Mouse (Mus musculus) G1E (cell line): ENCODE results near the gene Phc3.

Experiments used
- CTCF ChIP-seq: IDR thresholded peaks from 2 replicates; pipeline ENCODE4 v1.5.1; 2012; ENCODE audit warnings: low read depth, low read length, inconsistent platforms, mixed read lengths
- GATA1 ChIP-seq: IDR thresholded peaks from 2 replicates; pipeline ENCODE4 v1.6.1; 2012; ENCODE audit warnings: borderline replicate concordance, low read length, inconsistent platforms, mixed read lengths

DNA sequence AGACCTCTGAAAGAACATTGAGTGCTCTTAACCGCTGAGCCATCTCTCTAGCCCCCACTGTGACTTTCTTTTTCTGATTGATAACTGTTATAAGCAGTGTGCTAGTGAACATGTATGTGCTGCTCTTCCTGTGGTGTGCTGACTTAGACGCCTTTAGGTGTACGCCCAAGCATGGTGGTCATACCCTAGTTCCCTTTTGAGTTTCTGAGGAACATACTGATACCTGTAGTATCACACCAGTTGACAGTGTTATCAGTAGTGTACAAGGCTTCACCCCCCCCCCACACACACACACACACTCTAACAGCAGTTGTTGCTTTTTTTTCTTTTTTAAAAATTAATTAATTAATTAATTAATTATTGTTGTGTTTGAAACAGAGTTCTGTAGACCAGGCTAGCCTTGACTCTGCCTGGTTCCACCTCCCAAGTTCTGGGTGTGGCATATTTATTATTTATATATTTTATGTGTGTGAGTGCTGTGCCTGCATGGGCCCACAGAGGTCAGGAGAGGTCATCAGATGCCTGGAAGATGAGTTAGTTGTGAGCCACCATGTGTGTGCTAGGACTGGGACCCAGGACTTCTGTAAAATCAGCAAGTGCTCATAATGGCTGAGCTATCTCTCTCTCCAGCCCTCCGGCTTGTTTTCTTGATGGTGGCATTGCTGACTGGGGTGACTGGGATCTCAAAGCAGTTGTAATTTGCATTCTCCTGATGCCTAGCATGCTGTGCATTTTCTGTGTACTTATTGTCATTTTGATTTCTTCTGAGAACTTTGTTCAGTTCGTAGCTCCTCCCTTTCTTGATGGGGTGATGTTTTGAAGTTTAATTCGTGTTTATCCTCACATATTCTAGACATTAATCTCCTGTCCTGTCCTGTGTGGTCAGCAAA lies 35.4 kb upstream of the Phc3 start:
- no peak for TF ChIP-seq CTCF
- no peak for TF ChIP-seq GATA1
